Mouse (Mus musculus) heart, embryonic 15.5 days (tissue): ENCODE measurements at regions not wholly inside any gene's neighbourhood (a gene's known extent, or its start where the extent isn't known, plus 50 kb on each side); places are given as distances from the start of the nearest gene placed in this dataset.

Source experiments
- ATAC-seq: fragments of 200-750 bp; cut with Nextera tagmentation; replicated peaks from 2 replicates; pipeline ENCODE4 v1.8.0; 2017; ENCODE audit warnings: low read depth, moderate TSS enrichment; ENCODE audit not compliant: insufficient number of reproducible peaks, insufficient read depth, low FRiP score
- H3K27ac ChIP-seq: fragments of 300-500 bp; sonication (generic); 2 replicates; pipeline ENCODE4 v1.5.1; 2015; ENCODE audit warnings: mild to moderate bottlenecking, inconsistent platforms
- H3K27me3 ChIP-seq: fragments of 300-500 bp; sonication (generic); 2 replicates; pipeline ENCODE4 v1.6.1; 2015; ENCODE audit warnings: inconsistent platforms
- H3K36me3 ChIP-seq: fragments of 300-500 bp; sonication (generic); 2 replicates; pipeline ENCODE4 v1.6.1; 2015; ENCODE audit warnings: mild to moderate bottlenecking, inconsistent platforms
- H3K4me1 ChIP-seq: fragments of 300-500 bp; sonication (generic); replicated peaks from 2 replicates; pipeline ENCODE4 v1.6.1; 2015; ENCODE audit warnings: inconsistent platforms
- H3K4me2 ChIP-seq: fragments of 300-500 bp; sonication (generic); 2 replicates; pipeline ENCODE4 v1.6.1; 2015; ENCODE audit warnings: inconsistent platforms, mild to moderate bottlenecking, moderate library complexity
- H3K4me3 ChIP-seq: fragments of 300-500 bp; sonication (generic); 2 replicates; pipeline ENCODE4 v1.5.1; 2015; ENCODE audit warnings: mild to moderate bottlenecking, inconsistent platforms
- H3K9ac ChIP-seq: fragments of 300-500 bp; sonication (generic); 2 replicates; pipeline ENCODE4 v1.6.1; 2015; ENCODE audit warnings: mild to moderate bottlenecking, inconsistent platforms
- H3K9me3 ChIP-seq: fragments of 300-500 bp; sonication (generic); replicated peaks from 2 replicates; pipeline ENCODE4 v1.6.1; 2016; ENCODE audit warnings: inconsistent platforms
- WGBS: fragments of 180-500 bp; shearing (Covaris S2); methylation state at CpG from one replicate; pipeline ENCODE4 v1.1.7; 2015; ENCODE audit warnings: mixed read lengths; 5-methylcytosine and 5-hydroxymethylcytosine counted together

DNA sequence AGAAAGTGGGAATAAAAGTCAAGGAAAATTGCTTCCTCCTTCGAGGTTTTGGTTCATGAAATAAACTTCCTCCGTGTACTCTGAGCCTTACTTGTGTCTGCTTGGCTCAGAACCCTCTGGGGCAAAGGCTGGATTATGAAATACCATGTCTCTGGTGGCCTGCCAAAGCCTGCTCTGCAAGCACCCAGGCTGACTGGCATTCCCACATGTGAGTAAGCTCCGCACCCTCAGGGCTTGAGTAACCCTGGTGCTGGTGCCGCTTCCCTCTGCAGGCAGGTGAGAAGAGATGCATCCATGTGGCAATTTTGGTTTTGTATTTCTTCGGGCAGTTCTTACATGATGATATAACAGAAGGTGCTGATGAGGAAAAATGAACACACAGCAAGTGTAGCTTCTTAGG lies 66.0 kb downstream of the Nr2f2 start:
- WGBS = 67% methylated on average over 5 of the region's 5 CpGs
- H3K4me3 ChIP-seq = no peak overlapping the region
- no peaks in the 10 kb centered on the region for H3K4me1 ChIP-seq
- no peak overlapping the region for H3K4me2 ChIP-seq
- 0 out of 2 replicates have a peak, but pooled peaks cover 3% of the 10 kb centered on the region for H3K27me3 ChIP-seq
- H3K36me3 ChIP-seq = no peaks in the 10 kb centered on the region
- ATAC-seq = no peak
- H3K9me3 ChIP-seq = no peaks in the 10 kb centered on the region
- no peak overlapping the region for H3K27ac ChIP-seq
- H3K9ac ChIP-seq = no peak overlapping the region

DNA sequence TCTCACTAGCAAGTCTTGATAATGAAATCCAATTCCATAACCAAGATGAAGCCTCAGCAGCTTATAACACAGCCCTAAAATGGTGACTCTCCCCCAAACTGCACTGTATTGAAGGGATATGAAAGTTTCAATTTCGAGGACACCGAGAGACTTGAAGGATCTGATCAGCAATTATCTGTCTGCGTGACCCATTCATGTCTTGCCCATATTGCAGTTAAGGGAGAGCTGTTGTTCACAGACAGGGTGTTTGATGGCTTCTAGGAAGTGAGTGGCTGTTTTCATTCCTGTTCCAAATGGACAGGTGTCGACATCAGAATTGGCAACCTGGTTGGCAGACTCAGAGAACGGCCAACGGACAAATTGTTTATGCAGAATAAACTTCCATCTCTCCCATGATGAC lies 75.1 kb downstream of the Nr2f2 start:
- WGBS = 84% methylated on average over 6 of the region's 6 CpGs
- Histone ChIP-seq H3K27me3 (peaks cover 47% of the 10 kb centered on the region), H3K4me3 (no peak overlapping the region), H3K9ac (no peak overlapping the region), H3K27ac (no peak overlapping the region), H3K36me3 (no peaks in the 10 kb centered on the region), H3K4me1 (peaks cover 8% of the 10 kb centered on the region), H3K4me2 (no peak overlapping the region), H3K9me3 (no peaks in the 10 kb centered on the region)
- no peak for ATAC-seq

DNA sequence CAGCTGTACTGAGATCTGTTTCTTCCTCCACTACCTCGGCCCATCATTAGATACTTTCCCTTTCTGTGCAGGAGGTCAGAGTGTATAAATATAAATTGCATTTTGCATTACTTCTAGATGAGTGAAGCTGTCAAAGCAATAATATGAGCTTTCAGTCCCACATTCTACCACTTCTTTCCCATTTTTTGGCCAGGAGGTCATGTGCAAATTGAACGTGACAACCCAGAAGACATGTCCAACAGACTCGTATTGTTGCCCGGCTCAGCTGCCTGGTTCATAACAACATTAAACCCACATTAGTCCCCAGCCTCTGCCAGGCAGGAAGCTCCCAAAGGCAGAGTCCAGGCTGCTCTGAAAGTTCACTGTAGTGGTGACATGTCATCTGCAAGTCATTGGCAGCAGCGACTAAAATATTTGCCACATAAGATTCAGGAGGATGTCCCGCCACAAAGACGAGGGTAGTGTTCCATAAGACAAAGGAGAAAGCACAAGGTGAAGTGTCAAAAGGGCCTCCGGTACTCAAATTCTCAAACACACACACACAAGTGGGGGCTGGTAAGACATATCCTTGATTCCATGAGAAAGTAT lies 75.7 kb downstream of the Nr2f2 start:
- ATAC-seq = no peak
- Histone ChIP-seq H3K9ac (no peak overlapping the region), H3K4me2 (no peak overlapping the region), H3K27me3 (peaks cover 52% of the 10 kb centered on the region), H3K4me3 (no peak overlapping the region), H3K27ac (no peak overlapping the region), H3K9me3 (no peaks in the 10 kb centered on the region), H3K36me3 (no peaks in the 10 kb centered on the region), H3K4me1 (peaks cover 8% of the 10 kb centered on the region)
- 69% methylated on average over 8 of the region's 8 CpGs for WGBS

DNA sequence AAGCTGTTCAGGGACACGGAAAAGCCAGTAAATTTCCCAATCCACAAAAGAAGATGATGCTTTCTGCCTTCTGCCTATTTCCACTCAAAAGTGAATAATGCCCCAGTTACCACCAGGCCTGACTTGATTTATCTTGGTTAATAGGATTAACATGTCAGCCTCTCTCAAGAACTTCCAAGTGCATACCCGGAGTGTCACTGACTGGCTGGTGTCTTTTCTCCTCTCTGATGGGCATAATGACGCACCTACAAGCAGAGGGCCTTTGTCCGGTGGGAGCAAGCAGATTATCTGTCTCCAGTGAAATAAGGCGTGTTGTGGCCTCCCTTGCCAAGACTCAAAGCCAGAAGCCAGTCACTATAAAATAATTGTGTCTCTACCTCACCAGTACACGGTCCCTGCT lies 76.3 kb downstream of the Nr2f2 start:
- peaks cover 58% of the 10 kb centered on the region for H3K27me3 ChIP-seq
- WGBS = 40% methylated on average over 6 of the region's 6 CpGs

DNA sequence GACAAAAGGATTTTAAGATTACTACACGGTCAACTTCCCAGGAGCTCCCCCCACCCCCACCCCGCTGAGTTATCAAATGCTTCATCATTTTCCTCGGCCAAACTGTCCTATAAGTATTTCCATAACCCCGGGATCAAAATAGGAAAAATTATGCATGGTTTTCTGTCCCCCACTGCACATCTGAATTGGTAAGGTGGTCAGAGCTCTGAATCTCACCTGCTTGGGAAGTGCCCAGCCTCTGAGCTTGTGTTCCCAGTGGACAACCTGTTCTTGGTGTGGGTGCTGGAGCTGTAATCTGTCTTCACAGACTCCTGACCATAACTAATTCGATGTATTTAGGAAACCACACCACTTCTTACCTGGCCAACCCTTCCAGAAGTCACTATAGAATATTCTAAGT lies 77.9 kb downstream of the Nr2f2 start:
- Histone ChIP-seq H3K27me3 (peaks cover 74% of the 10 kb centered on the region), H3K36me3 (no peaks in the 10 kb centered on the region), H3K27ac (no peak overlapping the region), H3K4me2 (no peak overlapping the region), H3K4me3 (no peak overlapping the region), H3K9me3 (no peaks in the 10 kb centered on the region), H3K9ac (no peak overlapping the region), H3K4me1 (peaks cover 8% of the 10 kb centered on the region)
- no peak for ATAC-seq
- WGBS = 13% methylated on average over 5 of the region's 5 CpGs

More for the DNA sequence above, 76.3 kb downstream of the Nr2f2 start:
- Histone ChIP-seq H3K4me1 (peaks cover 8% of the 10 kb centered on the region), H3K9ac (no peak overlapping the region), H3K4me3 (no peak overlapping the region), H3K36me3 (no peaks in the 10 kb centered on the region), H3K9me3 (no peaks in the 10 kb centered on the region), H3K4me2 (no peak overlapping the region), H3K27ac (no peak overlapping the region)
- ATAC-seq = no peak

DNA sequence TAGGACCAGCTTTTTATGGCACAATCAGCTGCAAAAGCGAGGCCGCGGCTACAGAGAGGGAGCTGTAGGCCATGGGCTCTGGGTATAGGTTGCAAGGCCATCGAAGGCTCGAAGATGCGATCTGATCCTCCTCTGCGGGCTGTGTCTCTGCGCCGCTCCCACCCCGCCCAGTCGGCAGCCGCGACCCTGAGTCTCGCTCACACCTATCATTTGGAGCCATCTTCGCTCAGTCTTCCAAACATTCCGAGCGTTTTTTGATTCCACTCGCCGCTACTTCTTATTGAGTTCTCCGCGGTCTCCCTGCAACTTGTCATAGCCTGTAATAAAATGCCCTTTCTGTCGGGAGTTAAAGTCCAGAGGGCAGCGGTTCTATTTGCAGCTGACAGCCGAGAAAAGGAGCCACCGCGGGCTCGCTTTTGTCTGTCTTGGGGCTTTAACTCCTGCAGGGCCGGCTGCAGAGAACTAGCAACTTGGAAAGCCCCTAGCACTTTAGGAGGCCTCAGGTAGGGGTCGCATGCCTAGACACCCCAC lies 78.6 kb downstream of the Nr2f2 start:
- H3K4me3 ChIP-seq = peak overlapping the region; percentile 33
- H3K36me3 ChIP-seq = no peaks in the 10 kb centered on the region
- WGBS = under 1% methylated on average over 29 of the region's 29 CpGs
- peaks cover 81% of the 10 kb centered on the region for H3K27me3 ChIP-seq
- no peak overlapping the region for H3K9ac ChIP-seq
- peaks cover 8% of the 10 kb centered on the region for H3K4me1 ChIP-seq
- H3K9me3 ChIP-seq = no peaks in the 10 kb centered on the region
- no peak overlapping the region for H3K27ac ChIP-seq
- H3K4me2 ChIP-seq = peak overlapping the region; percentile 47
- no peak for ATAC-seq

DNA sequence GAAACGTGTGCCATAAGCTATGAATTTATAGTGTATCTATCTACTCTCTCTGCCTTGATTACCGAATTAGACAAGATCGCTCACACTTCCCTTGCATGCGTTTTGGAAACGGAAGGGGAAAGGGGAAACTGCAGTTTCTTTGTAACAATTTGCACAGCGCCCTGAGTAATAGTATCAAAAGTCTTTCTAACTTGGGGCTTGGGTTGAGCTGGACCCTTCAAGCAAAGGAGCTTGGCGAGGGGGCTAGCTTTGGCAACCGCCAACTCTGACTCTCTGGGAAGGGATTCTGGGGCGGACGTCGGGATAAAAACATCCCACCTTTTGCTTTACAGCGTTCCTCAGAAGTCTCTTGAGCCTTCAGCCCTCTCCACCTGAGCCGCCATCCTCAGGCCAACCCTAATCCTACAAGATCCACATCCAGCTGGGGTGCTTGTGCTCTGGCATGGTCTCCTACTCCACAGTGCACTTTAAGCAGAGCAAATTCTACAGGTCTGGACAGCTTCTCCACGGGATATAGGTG lies 79.6 kb downstream of the Nr2f2 start:
- Histone ChIP-seq H3K9ac (no peak overlapping the region), H3K4me1 (peaks cover 8% of the 10 kb centered on the region), H3K4me2 (no peak overlapping the region), H3K36me3 (no peaks in the 10 kb centered on the region), H3K27me3 (peaks cover 91% of the 10 kb centered on the region), H3K27ac (no peak overlapping the region), H3K4me3 (no peak overlapping the region), H3K9me3 (no peaks in the 10 kb centered on the region)
- ATAC-seq = no peak
- WGBS = 5% methylated on average over 14 of the region's 14 CpGs

DNA sequence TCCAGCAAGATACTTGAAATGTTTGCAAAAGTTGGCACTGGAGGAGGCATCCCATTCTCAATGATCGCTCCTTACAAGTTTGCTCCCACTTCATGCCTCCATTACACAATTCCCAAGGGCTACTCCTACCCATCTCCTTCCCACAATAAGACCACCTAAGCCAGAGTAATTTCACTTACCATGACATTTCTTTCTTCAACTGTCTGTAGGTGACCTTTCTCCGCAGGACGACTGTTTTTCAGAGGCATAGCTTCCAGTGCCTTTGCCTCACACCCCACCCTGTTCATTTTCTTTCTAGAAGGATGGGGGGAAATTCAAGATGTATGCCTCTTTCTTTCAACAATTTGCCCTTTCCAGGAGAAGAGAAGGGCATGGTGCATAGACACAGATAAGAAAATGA lies 81.2 kb downstream of the Nr2f2 start:
- H3K4me1 ChIP-seq = peaks cover 20% of the 10 kb centered on the region
- no peak overlapping the region for H3K4me2 ChIP-seq
- H3K36me3 ChIP-seq = no peaks in the 10 kb centered on the region
- no peak overlapping the region for H3K9ac ChIP-seq
- no peak overlapping the region for H3K4me3 ChIP-seq
- H3K9me3 ChIP-seq = no peaks in the 10 kb centered on the region
- H3K27me3 ChIP-seq = peaks cover 96% of the 10 kb centered on the region
- 19% methylated on average over 3 of the region's 3 CpGs for WGBS
- no peak for ATAC-seq
- no peak overlapping the region for H3K27ac ChIP-seq

DNA sequence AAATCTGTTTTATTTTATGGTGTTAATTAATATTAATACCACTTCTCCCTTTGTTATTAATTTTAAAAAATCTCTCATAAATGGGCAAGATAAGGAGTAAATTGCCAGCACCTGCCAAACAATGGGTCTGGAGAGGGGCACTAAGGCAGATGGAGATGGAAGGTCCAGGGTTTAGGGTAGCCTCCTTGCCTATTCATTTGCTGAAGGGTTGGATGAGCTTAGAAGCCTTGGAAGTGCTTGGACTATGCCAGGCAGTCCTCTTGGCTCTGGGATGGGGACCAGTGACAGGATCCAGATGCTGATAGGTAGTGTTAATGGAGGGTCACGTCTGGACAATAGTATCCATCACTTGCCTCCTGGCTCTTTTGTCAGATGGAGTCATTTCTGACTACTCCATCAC lies 82.7 kb downstream of the Nr2f2 start:
- ATAC-seq = no peak

DNA sequence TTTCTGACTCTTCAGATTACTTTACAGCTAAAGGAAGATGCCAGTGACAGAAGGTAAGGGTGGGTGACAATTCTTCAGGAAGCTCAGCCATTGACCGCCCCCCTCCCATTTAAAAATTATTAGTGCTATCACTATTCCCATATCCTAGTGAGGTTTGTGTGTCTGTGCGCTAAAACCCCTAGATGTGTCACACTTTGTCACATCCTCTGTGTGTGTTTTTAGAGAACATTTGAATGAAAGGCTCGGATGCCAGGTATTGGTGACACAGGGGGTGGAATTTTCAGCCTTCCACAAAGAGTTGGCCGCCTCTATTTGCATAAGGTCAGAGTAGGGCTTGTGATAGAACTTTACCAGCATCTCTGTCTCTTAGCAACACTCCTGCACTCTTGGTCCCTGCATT lies 83.4 kb downstream of the Nr2f2 start:
- peaks cover 23% of the 10 kb centered on the region for H3K4me1 ChIP-seq
- no peak overlapping the region for H3K27ac ChIP-seq
- H3K27me3 ChIP-seq = peaks cover 94% of the 10 kb centered on the region
- no peak for ATAC-seq
- no peaks in the 10 kb centered on the region for H3K36me3 ChIP-seq
- H3K9me3 ChIP-seq = no peaks in the 10 kb centered on the region
- WGBS = 14% methylated on average over 4 of the region's 4 CpGs
- H3K4me2 ChIP-seq = no peak overlapping the region
- no peak overlapping the region for H3K4me3 ChIP-seq
- no peak overlapping the region for H3K9ac ChIP-seq

More for the DNA sequence above, 82.7 kb downstream of the Nr2f2 start:
- Histone ChIP-seq H3K4me1 (peaks cover 24% of the 10 kb centered on the region), H3K9ac (no peak overlapping the region), H3K4me3 (no peak overlapping the region), H3K9me3 (no peaks in the 10 kb centered on the region), H3K27me3 (peaks cover 96% of the 10 kb centered on the region), H3K4me2 (no peak overlapping the region), H3K27ac (no peak overlapping the region), H3K36me3 (no peaks in the 10 kb centered on the region)
- 4% methylated on average over 1 of the region's 1 CpGs for WGBS

DNA sequence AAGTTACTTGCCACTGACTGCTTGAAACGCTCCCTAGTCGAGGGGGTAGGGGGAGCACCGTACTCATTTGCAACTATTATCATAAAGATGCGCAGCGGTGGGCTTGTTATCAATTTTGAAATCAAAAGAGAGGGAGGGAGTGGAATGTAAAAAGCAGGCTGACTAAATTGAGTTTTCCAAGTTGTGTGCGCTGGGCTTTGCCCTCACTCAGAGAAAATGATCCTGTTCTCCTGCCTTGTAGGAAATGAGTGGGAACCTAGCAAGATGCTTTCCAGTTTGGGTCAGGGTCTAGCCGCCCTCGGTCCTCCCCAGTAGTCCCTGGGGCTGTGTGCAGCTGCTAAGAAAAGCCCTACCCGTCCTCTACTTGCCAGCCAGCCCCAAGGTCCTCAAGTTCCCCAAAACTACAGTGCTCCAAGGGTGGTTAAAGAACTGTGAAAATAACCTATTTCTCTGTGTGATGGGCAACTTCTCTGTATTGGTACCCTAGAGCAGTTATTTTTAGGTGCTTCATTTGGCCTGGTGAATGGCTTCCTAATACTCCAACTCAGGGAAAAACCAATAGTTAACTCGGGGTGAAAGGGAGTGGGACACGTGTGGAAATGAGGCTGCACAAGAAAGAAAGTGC lies 84.5 kb downstream of the Nr2f2 start:
- Histone ChIP-seq H3K4me1 (peaks cover 16% of the 10 kb centered on the region), H3K27ac (no peak overlapping the region), H3K27me3 (peaks cover 93% of the 10 kb centered on the region), H3K9ac (no peak overlapping the region), H3K9me3 (no peaks in the 10 kb centered on the region), H3K4me2 (no peak overlapping the region), H3K36me3 (no peaks in the 10 kb centered on the region), H3K4me3 (no peak overlapping the region)
- 8% methylated on average over 11 of the region's 11 CpGs for WGBS
- ATAC-seq = no peak

DNA sequence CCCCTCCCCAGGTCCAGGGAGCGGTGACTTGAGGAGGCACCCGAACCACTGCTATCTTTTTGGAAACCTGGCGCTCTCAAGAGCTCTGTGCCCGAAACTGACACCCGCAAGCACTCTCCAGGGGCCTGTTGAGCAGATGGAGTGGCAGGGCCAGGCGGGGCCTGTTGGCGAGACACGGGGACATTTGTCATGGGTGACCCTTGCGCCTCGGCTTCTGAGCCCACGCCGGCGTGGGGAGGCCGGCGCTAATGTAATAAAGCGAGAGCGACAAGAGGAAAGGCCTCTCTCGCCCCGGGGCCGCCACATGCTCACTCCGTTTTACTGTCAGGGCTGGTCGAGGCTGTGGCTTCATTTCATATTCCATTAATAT lies 85.2 kb downstream of the Nr2f2 start:
- Histone ChIP-seq H3K27ac (no peak overlapping the region), H3K4me3 (peak overlapping the region; percentile 37), H3K4me2 (peak overlapping the region; percentile 58), H3K4me1 (peaks cover 16% of the 10 kb centered on the region), H3K27me3 (peaks cover 92% of the 10 kb centered on the region), H3K9ac (no peak overlapping the region), H3K36me3 (no peaks in the 10 kb centered on the region), H3K9me3 (no peaks in the 10 kb centered on the region)
- WGBS = 4% methylated on average over 22 of the region's 22 CpGs
- ATAC-seq = no peak
